Mouse (Mus musculus) macrophage (primary cell): ENCODE results near the gene Tcl1b2. TPM values are rescaled to one million over a fixed set of nuclear protein-coding genes. Genes with fewer than 3 reads are reported as not detected.
"Not testable (repeated sequence)": the region's sequence is repeated elsewhere in the genome, so short reads cannot be mapped to it uniquely, and the experiment has no call there.

Experiments used
- H3K27ac ChIP-seq: fragments of 350-480 bp; formaldehyde crosslinking; 2 replicates; pipeline ENCODE4 v1.9.0; 2021
- H3K36me3 ChIP-seq: fragments of 350-480 bp; formaldehyde crosslinking; 2 replicates; pipeline ENCODE4 v1.9.0; 2021; ENCODE audit errors: inconsistent target
- H3K4me3 ChIP-seq: fragments of 350-480 bp; formaldehyde crosslinking; 2 replicates; pipeline ENCODE4 v1.9.0; 2021; ENCODE audit errors: inconsistent target
- H3K79me2 ChIP-seq: fragments of 350-480 bp; formaldehyde crosslinking; 2 replicates; pipeline ENCODE4 v1.9.0; 2021; ENCODE audit errors: inconsistent target
- WGBS: methylation state at CpG from one replicate; pipeline ENCODE4 v1.1.7; 2026; ENCODE audit warnings: inconsistent platforms; ENCODE audit not compliant: missing documents; 5-methylcytosine and 5-hydroxymethylcytosine counted together
- polyA plus RNA-seq: library from polyadenylated mRNA; stranded (reverse); fragments of 250-400 nt; gene quantifications from 3 replicates; pipeline ENCODE4 v1.2.4, GENCODE M21; 2018; ENCODE audit warnings: inconsistent platforms

Gene Tcl1b2
- polyA plus RNA-seq, 1 experiment from 2014 or later, result not detected

- not testable (repeated sequence) for H3K27ac ChIP-seq, H3K4me3 ChIP-seq, H3K36me3 ChIP-seq, H3K79me2 ChIP-seq
- WGBS, result 11% methylated on average over 4 of the region's 4 CpGs
These were observed 11.0 kb upstream of the Tcl1b2 start for GRCm38 (mm10) chr12:105134826-105135225.

DNA sequence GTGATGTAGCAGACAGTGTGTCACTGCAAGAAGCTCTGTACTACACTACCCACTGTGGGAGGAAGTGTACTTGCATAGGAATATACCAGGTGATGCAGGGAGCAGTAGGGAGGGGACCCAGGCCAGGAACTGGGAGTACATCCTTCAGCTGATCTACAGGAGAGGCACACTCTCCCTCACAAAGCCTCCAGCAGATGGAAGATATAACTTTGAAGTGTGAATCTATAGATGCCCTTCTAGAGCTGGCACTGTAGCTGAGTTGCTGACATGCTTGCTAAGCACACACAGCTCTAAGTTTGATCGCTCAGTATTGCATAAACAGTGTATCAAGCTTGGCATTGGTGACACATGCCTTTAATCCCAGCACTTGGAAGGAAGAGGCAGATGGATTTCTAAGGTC is 8.1 kb upstream of the Tcl1b2 start:
- not testable (repeated sequence) for H3K36me3 ChIP-seq, H3K79me2 ChIP-seq, H3K27ac ChIP-seq, H3K4me3 ChIP-seq
- WGBS, result 90% methylated on average over 1 of the region's 1 CpGs

DNA sequence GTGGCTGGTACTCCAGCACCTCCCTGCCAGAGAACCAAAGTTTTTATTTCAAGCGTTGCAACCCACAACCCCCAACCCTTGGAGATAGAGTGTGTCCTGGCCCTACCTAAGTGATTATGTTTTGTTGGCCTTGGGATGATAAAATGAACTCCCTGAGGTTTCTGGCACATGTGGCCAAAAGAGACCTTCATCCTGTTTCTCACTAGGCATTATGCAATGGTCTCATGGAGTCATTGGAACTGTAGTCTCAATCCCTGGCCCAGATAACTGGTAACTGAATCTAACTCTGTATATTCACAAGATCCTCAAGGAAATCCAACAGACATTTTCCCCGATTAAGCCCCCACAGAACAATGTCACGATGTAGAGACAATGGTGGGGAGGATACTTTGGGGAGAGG is 2.7 kb upstream of the Tcl1b2 start:
- H3K27ac ChIP-seq, result no peak overlapping the region
- no peaks in the 10 kb centered on the region for H3K36me3 ChIP-seq
- 90% methylated on average over 2 of the region's 3 CpGs for WGBS

GRCm38 (mm10) chr12:105144928-105145327 is 886 bp upstream of the Tcl1b2 start:
- not testable (repeated sequence) for H3K27ac ChIP-seq, H3K36me3 ChIP-seq
- WGBS, result 50% methylated on average over 1 of the region's 1 CpGs

More for the DNA sequence above, 2.7 kb upstream of the Tcl1b2 start:
- no peak overlapping the region for H3K4me3 ChIP-seq
- no peaks in the 10 kb centered on the region for H3K79me2 ChIP-seq

GRCm38 (mm10) chr12:105155286-105155685 is 9.5 kb downstream of the Tcl1b2 start:
- not testable (repeated sequence) for H3K27ac ChIP-seq, H3K4me3 ChIP-seq, H3K79me2 ChIP-seq, H3K36me3 ChIP-seq
- 56% methylated on average over 4 of the region's 4 CpGs for WGBS

More at GRCm38 (mm10) chr12:105144928-105145327, 886 bp upstream of the Tcl1b2 start:
- not testable (repeated sequence) for H3K79me2 ChIP-seq, H3K4me3 ChIP-seq

DNA sequence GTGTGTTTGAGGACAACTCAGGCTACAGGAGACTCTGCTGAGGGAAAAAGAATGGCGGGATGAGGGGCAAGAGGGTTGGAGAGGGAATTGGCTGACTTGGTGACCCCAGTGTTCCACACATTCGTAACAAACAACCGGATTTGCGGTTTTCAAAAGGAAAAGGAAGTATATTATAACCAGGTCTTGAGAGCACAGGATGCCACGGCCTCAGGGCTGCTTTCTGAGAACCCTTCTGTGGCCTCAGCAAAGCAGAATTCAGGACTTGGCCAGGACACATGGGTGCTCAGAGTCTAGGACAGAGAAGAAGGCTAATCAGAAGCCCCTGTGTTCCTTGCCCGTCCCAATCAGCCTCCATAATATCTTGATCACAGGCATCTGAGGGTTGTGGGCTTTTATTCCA is 13.0 kb downstream of the Tcl1b2 start:
- H3K79me2 ChIP-seq, result no peaks in the 10 kb centered on the region
- H3K4me3 ChIP-seq, result no peak overlapping the region
- H3K27ac ChIP-seq, result no peak overlapping the region
- 7% methylated on average over 6 of the region's 6 CpGs for WGBS
- no peaks in the 10 kb centered on the region for H3K36me3 ChIP-seq

DNA sequence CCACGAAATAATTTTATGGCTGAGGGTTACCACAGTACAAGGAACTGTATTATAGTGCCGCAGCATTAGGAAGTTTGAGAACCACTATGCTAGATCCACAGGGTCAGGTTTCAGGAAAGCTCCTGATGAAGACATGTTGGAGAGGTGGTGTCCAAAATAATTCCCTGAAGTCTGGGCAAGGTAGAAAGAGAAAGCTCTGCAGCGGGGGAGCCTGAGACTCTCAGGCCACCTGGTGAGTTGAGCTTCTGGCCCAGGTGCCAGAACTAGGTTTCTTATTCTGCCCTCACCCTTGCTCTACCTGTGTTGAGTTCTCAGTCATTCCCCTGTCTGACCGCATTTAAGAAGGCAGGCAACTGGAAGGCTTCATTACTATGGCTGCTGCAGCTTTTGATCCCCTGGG is 13.6 kb downstream of the Tcl1b2 start, which contains the start of gene Tcl1b1:
Gene Tcl1b1 (plus strand): TSS at position 301 of the 400 bp plus-strand sequence.
- WGBS, result 57% methylated on average over 4 of the region's 4 CpGs
- H3K36me3 ChIP-seq, result no peaks in the 10 kb centered on the region
- H3K79me2 ChIP-seq, result no peaks in the 10 kb centered on the region
- H3K4me3 ChIP-seq, result no peak within 1 kb of the TSS
- no peak within 1 kb of the TSS for H3K27ac ChIP-seq

DNA sequence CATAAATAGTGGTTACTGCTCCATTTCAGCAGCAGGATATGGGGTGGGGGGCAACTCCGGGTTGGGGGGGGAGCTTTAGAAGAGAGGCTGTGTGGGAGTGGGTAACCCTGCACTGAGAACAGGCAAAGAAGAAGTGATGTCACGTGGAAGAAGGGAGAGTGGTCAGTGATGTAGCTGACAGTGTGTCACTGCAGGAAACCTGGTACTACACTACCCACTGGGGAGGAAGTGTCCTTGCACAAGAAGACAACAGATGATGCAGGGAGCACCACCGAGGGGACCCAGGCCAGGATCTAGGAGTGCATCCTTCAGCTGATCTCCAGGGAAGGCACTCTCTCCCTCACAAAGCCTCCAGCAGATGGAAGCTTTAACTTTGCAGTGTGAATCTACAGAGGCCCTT is 20.9 kb downstream of the Tcl1b2 start:
- WGBS, result 15% methylated on average over 3 of the region's 3 CpGs
- H3K4me3 ChIP-seq, result no peak overlapping the region
- no peaks in the 10 kb centered on the region for H3K79me2 ChIP-seq
- H3K36me3 ChIP-seq, result no peaks in the 10 kb centered on the region
- no peak overlapping the region for H3K27ac ChIP-seq

DNA sequence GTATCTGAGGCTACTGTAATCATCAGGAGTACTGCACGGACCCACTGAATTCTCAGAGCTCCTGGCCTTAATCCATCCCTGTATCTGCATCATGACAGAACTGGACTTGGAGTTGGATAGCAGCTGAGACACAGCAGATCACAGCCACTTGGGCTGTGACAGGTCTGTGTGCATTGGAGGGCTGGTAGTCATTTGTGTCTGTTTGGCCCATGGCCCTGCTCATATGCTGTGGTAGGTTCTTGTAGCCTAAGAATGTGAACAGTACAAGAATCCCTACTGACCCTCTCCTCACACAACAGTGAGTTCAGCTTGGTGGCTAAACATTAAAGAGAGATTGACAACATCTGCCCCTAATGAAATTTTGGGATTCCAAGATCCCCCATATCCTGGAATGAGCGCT is 27.6 kb downstream of the Tcl1b2 start:
- 94% methylated on average over 2 of the region's 2 CpGs for WGBS
- H3K36me3 ChIP-seq, result no peaks in the 10 kb centered on the region
- H3K79me2 ChIP-seq, result no peaks in the 10 kb centered on the region
- no peak overlapping the region for H3K4me3 ChIP-seq
- H3K27ac ChIP-seq, result no peak overlapping the region

- 18% methylated on average over 2 of the region's 2 CpGs for WGBS
- H3K27ac ChIP-seq, H3K36me3 ChIP-seq, H3K4me3 ChIP-seq, H3K79me2 ChIP-seq: not testable (repeated sequence)
These were observed 28.5 kb downstream of the Tcl1b2 start for GRCm38 (mm10) chr12:105174318-105174717.

GRCm38 (mm10) chr12:105176044-105176443 is 30.2 kb downstream of the Tcl1b2 start, which contains the start of gene Tcl1b5:
Gene Tcl1b5 (plus strand): TSS chr12:105176344.
- H3K79me2 ChIP-seq, H3K36me3 ChIP-seq, H3K4me3 ChIP-seq, H3K27ac ChIP-seq: not testable (repeated sequence)
- 79% methylated on average over 3 of the region's 3 CpGs for WGBS

- 7% methylated on average over 3 of the region's 4 CpGs for WGBS
- H3K27ac ChIP-seq, result not testable (repeated sequence)
These were observed 35.3 kb downstream of the Tcl1b2 start for GRCm38 (mm10) chr12:105181040-105181644.

DNA sequence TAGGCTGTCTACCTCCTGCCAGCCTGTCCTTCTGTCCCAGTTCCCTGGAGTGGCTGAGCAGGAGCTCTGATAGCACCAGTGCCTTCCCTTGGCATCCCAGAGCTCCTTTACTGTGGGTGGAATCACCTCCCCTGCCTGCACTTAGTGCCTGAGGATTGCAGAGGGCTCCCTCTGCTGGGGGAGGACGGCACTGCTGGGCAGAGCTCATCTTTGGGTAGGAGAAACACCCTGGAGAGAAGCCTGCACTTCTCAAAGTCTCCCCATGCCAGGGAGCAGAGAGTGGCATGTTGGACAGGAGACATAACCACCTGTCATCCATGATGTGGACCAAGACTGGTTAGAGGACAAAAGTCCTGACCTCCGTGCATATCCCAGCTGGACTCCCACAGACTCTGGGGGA is 43.2 kb downstream of the Tcl1b2 start:
- WGBS, result 36% methylated on average over 2 of the region's 2 CpGs
- not testable (repeated sequence) for H3K4me3 ChIP-seq

More at GRCm38 (mm10) chr12:105181040-105181644, 35.3 kb downstream of the Tcl1b2 start:
- not testable (repeated sequence) for H3K4me3 ChIP-seq, H3K36me3 ChIP-seq, H3K79me2 ChIP-seq

DNA sequence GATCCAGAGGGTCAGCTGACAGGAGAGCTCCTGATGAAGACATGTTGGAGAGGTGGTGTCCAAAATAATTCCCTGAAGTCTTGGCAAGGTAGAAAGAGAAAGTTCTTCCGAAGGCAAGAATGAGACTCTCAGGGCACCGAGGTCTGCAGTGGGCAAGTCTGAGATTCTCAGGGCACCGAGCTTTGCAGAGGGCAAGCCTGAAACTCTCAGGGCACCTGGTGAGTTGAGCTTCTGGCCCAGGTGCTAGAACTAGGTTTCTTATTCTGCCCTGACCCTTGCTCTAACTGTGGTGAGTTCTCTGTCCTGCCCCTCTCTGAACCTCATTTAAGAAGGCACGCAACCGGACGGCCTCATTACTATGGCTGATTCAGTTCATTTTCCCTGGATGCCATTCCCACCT is 44.9 kb downstream of the Tcl1b2 start, which contains the start of gene Tcl1b3:
Gene Tcl1b3 (plus strand): TSS at position 301 of the 400 bp plus-strand sequence.
- WGBS, result 96% methylated on average over 6 of the region's 6 CpGs
- H3K4me3 ChIP-seq, H3K36me3 ChIP-seq, H3K27ac ChIP-seq, H3K79me2 ChIP-seq: not testable (repeated sequence)

More for the DNA sequence above, 43.2 kb downstream of the Tcl1b2 start:
- not testable (repeated sequence) for H3K79me2 ChIP-seq, H3K27ac ChIP-seq, H3K36me3 ChIP-seq

DNA sequence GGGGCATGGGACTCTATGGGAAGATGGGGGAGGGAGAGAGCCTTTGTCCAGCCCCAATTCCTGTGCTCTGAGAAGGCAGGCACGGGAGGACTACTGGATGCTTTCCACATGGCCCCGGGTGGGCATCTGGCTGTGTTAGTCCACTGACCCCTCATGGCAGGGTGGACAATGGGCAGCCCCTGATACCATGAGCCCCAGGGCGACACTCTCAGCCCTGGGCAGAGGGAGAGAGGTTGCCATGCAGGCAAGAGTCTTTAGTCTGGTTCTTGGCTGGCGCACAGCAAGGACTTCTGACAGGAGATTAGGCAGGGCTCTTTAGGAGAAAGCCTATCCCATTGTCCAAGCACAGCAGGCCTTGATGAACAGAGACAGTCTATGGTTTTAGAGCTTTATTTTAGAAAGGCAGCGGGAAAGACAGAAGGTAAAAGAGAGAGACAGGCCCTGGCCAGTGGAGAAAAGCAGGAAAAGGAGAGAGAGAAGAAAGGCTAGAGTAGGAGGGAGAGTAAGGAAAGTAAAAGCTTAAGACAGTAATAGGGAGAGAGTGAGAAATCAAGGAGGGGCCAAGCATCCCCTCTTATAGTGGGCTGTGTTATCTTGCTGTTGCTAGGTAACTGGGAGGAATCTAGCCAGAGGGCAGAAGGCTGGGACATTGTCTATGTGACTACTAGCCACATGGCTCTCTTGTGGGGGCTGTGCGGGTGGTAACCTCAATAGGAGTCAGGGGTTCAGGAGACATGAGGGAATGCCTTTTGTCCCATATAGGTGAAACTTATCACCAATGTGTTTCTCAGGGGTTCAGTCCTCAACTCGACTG is 54.1 kb downstream of the Tcl1b2 start:
- H3K36me3 ChIP-seq, H3K4me3 ChIP-seq, H3K27ac ChIP-seq, H3K79me2 ChIP-seq: not testable (repeated sequence)
- 85% methylated on average over 7 of the region's 7 CpGs for WGBS
